Mouse (Mus musculus) stomach, embryonic 15.5 days (tissue): ENCODE results near the gene Sephs1. TPM values are rescaled to one million over a fixed set of nuclear protein-coding genes. Genes with fewer than 3 reads are reported as not detected.

ENCODE experiments used
- ATAC-seq: fragments of 200-750 bp; cut with Nextera tagmentation; 2 replicates; pipeline ENCODE4 v1.8.0; 2017; ENCODE audit warnings: low read depth, moderate number of reproducible peaks, moderate TSS enrichment; ENCODE audit not compliant: insufficient read depth, low FRiP score
- H3K27ac ChIP-seq: fragments of 300-500 bp; sonication (generic); 2 replicates; pipeline ENCODE4 v1.5.1; 2015; ENCODE audit warnings: mild to moderate bottlenecking, inconsistent platforms
- H3K27me3 ChIP-seq: fragments of 300-500 bp; sonication (generic); replicated peaks from 2 replicates; pipeline ENCODE4 v1.6.1; 2015; ENCODE audit warnings: inconsistent platforms
- H3K36me3 ChIP-seq: fragments of 300-500 bp; sonication (generic); 2 replicates; pipeline ENCODE4 v1.6.1; 2015; ENCODE audit warnings: inconsistent platforms
- H3K4me1 ChIP-seq: fragments of 300-500 bp; sonication (generic); 2 replicates; pipeline ENCODE4 v1.6.1; 2015; ENCODE audit warnings: inconsistent platforms
- H3K4me2 ChIP-seq: fragments of 300-500 bp; sonication (generic); 2 replicates; pipeline ENCODE4 v1.6.1; 2015; ENCODE audit warnings: mild to moderate bottlenecking, inconsistent platforms
- H3K4me3 ChIP-seq: fragments of 300-500 bp; sonication (generic); replicated peaks from 2 replicates; pipeline ENCODE4 v1.5.1; 2015; ENCODE audit warnings: inconsistent platforms
- H3K9ac ChIP-seq: fragments of 300-500 bp; sonication (generic); 2 replicates; pipeline ENCODE4 v1.6.1; 2015; ENCODE audit warnings: inconsistent platforms
- H3K9me3 ChIP-seq: fragments of 300-500 bp; sonication (generic); 2 replicates; pipeline ENCODE4 v1.6.1; 2016; ENCODE audit warnings: inconsistent platforms
- WGBS: fragments of 180-500 bp; shearing (Covaris S2); methylation state at CpG from one replicate; pipeline ENCODE4 v1.1.7; 2015; 5-methylcytosine and 5-hydroxymethylcytosine counted together
- polyA plus RNA-seq: library from polyadenylated mRNA; unstranded; fragments of >200 nt; fragmentation: Nextera tagmentation; extraction: Ambion mirVana; gene quantifications from 2 replicates; pipeline ENCODE4 v1.2.1, GENCODE M21; 2015

The Sephs1 gene
- polyA plus RNA-seq, 1 experiment from 2014 or later: 59.8 TPM

DNA sequence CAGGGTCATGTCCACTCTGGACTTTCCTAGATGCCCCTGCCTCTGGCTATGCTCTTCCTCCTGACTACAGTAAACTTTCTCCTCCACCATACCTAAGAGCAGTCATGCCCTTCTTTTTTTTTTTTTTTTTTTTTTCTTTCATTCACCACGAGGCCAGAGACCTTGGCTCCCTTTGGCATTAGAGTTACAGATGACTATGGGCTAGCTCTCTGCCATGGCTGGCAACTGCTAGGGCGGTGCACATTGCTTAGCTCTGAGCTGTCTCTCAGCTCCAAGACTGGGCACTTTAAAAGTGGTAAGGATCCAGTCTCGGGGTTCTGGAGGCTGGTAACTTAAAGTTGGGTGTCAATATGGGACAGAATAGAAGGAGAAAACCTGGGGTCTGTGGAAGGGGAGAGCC is 5.2 kb upstream of the Sephs1 start:
- no peaks in the 10 kb centered on the region for H3K27me3 ChIP-seq
- H3K9me3 ChIP-seq: no peaks in the 10 kb centered on the region
- H3K27ac ChIP-seq: no peak overlapping the region
- WGBS: 68% methylated on average over 3 of the region's 3 CpGs
- H3K36me3 ChIP-seq: no peaks in the 10 kb centered on the region
- H3K4me3 ChIP-seq: no peak overlapping the region
- no peak overlapping the region for H3K9ac ChIP-seq
- peaks cover 5% of the 10 kb centered on the region; the same call in 1 of the 2 replicates for H3K4me1 ChIP-seq
- H3K4me2 ChIP-seq: no peak overlapping the region
- no peak for ATAC-seq

DNA sequence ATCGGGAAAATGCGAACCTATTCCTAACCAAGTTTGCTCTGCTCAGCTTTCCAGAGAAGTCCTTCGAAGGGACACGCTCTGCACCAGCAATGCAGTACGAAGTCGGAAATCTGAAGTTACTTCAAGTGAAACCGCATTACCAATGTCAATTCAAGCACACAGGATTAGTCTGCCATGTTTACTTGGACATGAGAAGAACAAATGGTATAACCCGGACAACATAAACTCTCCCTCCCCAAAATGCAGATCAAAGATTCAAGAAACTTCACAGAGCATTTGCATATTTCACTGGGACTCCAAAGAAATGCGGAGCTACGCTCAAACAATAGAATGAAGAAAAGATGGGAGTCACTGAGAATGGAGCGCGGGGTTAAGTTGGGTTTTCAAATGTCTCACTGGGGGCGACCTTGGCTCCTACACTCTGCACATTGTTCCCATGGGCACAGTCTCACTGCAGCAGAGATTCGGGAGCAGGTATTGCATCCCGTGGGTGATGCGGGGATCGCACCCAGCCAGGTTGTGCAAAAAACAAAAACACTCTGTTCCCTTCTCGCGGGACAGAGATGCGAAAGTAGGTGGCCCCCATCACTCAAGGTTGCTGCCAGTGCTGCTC is 521 bp upstream of the Sephs1 start:
- ATAC-seq: no peak
- Histone ChIP-seq H3K27me3 (no peaks in the 10 kb centered on the region), H3K27ac (peak overlapping the region; percentile 99), H3K9ac (peak overlapping the region; percentile 99), H3K36me3 (peaks cover 2% of the 10 kb centered on the region), H3K4me2 (peak overlapping the region; percentile 83), H3K4me1 (peaks cover 5% of the 10 kb centered on the region; the same call in 1 of the 2 replicates), H3K9me3 (no peaks in the 10 kb centered on the region), H3K4me3 (peak overlapping the region; percentile 97)
- WGBS: 1% methylated on average over 20 of the region's 20 CpGs

DNA sequence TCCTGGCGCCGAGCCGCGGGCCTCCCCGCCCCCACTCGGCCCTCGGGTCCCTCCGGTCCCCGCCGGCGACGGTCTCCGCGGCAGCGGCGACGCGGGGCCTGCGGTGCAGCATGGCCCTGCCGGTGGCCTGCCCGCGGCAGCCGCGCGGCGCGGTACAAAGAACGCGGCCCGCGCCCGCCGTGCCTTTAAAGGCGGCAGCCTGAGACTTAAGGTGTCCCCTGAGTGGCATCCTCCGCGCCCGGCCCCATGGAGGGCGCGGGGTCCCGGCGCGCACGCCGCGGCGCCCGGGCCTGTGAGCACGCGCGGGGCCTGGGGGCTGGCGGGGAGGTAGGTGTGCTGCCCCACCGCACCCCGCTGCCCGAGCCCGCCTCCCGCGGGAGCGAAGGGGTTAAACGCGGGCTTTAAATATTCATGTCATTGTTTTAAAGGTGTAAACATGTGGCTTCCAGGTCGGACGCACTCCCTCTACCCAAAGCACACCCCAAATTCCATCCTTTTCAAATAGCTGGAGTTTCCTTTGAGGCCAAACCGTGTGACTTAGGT is 956 bp downstream of the Sephs1 start:
- H3K4me1 ChIP-seq: peaks cover 5% of the 10 kb centered on the region; the same call in 1 of the 2 replicates
- peak overlapping the region; percentile 97 for H3K4me3 ChIP-seq
- no peaks in the 10 kb centered on the region for H3K9me3 ChIP-seq
- under 1% methylated on average over 53 of the region's 63 CpGs for WGBS
- peaks cover 16% of the 10 kb centered on the region for H3K36me3 ChIP-seq
- H3K27ac ChIP-seq: peak overlapping the region; percentile 99
- no peaks in the 10 kb centered on the region for H3K27me3 ChIP-seq
- H3K9ac ChIP-seq: peak overlapping the region; percentile 99
- ATAC-seq: peak; percentile 27
- peak overlapping the region; percentile 83 for H3K4me2 ChIP-seq

DNA sequence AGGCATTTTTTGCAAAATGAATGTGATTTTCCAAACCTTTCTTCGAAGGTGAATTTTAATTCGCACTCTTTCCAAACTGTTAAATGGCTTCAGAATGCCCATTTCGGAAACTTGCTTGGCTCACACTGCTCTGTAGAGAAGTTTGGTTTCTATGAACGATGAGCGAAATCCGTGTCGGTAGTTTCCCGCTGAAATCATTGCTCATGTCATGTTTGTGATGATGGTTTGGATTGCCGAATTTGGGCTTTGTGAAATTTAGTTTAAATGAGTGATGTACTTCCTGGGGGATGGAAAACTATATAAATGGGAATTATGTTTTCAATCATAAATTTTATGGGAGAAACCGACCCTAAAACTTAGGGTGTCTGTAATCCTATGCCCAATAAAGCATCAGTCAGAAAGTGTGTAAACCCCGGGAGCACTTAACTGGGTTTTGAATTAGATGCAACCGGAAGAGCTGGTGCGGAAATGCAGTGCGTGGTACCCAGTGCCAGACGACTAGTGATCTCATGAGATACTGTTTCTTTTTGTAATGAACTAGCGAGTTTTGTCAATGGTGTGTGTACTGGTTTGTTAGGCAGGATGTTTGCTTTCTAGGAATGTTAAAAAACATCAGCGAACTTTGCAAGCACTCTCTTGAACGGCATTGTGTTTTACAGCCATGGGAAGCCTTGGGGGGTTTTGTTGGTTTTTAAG is 1.8 kb downstream of the Sephs1 start:
- Histone ChIP-seq H3K36me3 (peaks cover 24% of the 10 kb centered on the region), H3K4me2 (peak overlapping the region; percentile 83), H3K27ac (peak overlapping the region; percentile 99), H3K27me3 (no peaks in the 10 kb centered on the region), H3K9ac (no peak overlapping the region), H3K4me1 (peaks cover 5% of the 10 kb centered on the region; the same call in 1 of the 2 replicates), H3K4me3 (peak overlapping the region; percentile 97), H3K9me3 (no peaks in the 10 kb centered on the region)
- no peak for ATAC-seq
- 2% methylated on average over 18 of the region's 18 CpGs for WGBS

DNA sequence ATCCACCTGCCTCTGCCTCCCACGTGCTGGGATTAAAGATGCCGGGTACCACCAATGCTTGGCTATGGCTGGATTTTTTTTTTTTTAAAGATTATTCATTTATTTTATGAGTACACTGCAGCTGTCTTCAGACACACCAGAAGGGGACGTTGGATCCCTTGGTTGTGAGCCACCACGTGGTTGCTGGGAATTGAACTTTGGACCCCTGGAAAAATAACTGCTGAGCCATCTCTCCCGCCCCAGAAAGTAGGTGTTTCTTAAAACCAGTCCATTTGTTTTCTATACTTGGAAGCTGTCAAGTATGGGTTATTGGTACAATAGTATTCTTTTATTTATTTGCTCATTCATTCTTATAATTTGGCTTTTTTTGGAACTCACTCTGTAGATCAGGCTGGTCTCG is 5.5 kb downstream of the Sephs1 start:
- no peaks in the 10 kb centered on the region for H3K27me3 ChIP-seq
- no peaks in the 10 kb centered on the region for H3K9me3 ChIP-seq
- ATAC-seq: no peak
- H3K9ac ChIP-seq: no peak overlapping the region
- no peaks in the 10 kb centered on the region; the same call in 1 of the 2 replicates for H3K4me1 ChIP-seq
- H3K27ac ChIP-seq: no peak overlapping the region
- H3K4me2 ChIP-seq: no peak overlapping the region
- no peak overlapping the region for H3K4me3 ChIP-seq
- WGBS: 86% methylated on average over 6 of the region's 6 CpGs
- peaks cover 35% of the 10 kb centered on the region for H3K36me3 ChIP-seq

DNA sequence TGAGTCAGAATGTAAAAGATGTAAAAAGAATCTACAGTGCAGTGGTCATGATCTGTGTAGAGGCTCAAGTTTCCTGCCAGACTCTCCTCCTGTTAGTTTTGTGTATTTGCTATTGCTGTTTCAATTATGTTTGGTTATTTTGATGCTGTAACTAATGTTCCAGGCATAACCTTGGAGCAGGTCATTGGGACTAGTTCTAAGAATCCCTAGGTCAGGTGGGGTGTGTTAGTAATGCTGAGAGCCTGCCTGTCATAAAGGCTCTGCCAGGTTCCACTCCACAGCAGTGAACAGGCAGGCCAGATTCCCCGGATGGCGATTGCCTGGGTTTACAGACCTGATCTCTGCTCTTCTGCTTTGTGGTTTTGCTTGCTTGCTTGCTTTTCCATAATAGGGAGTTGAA is 14.2 kb downstream of the Sephs1 start:
- no peak overlapping the region for H3K27ac ChIP-seq
- ATAC-seq: no peak
- no peak overlapping the region for H3K4me3 ChIP-seq
- no peaks in the 10 kb centered on the region for H3K9me3 ChIP-seq
- H3K36me3 ChIP-seq: peaks cover 37% of the 10 kb centered on the region
- no peaks in the 10 kb centered on the region for H3K4me1 ChIP-seq
- H3K27me3 ChIP-seq: no peaks in the 10 kb centered on the region
- H3K4me2 ChIP-seq: no peak overlapping the region
- WGBS: 81% methylated on average over 2 of the region's 2 CpGs
- H3K9ac ChIP-seq: no peak overlapping the region

DNA sequence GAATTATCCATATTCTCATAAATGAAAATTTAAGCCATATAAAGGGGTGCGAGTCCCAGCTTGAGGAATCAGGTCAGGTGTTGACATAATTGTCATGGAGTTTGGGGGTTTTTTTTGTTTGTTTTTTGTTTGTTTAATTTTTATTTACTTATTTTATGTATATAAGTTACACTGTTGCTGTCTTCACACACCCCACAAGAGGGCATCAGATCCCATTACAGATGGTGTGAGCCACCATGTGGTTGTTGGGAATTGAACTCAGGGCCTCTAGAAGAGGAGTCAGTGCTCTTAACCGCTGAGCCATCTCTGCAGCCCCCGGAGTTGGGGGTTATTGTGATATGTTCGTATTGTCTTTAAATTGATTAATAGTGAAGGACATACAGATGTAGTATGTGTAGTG is 15.6 kb downstream of the Sephs1 start:
- WGBS: 96% methylated on average over 4 of the region's 4 CpGs
- H3K4me3 ChIP-seq: no peak overlapping the region
- ATAC-seq: no peak

DNA sequence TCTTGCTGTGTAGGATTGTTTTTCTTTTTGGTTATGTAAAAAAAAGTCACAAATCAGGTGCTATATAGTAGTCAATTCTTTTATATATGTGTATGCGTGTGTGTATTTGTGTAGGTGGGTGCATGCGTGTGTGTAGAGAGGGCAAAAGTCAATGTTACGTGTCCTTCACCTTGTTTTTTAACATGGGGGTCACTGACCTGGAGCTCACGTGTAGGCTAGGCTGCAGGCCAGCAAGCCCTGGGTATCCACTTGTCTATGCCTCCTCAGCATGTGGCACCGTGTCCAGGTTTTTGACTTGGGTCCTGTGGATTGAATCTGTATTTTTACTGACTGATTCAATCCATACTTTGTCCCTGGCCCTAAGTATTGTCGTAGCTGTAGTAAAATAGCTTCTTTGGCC is 19.3 kb downstream of the Sephs1 start:
- Histone ChIP-seq H3K4me2 (no peak overlapping the region), H3K27ac (no peak overlapping the region), H3K9ac (no peak overlapping the region), H3K36me3 (peaks cover 40% of the 10 kb centered on the region), H3K9me3 (no peaks in the 10 kb centered on the region), H3K4me3 (no peak overlapping the region), H3K27me3 (no peaks in the 10 kb centered on the region), H3K4me1 (no peaks in the 10 kb centered on the region)
- ATAC-seq: no peak
- WGBS: 89% methylated on average over 6 of the region's 6 CpGs

More for the DNA sequence above, 15.6 kb downstream of the Sephs1 start:
- no peak overlapping the region for H3K4me2 ChIP-seq
- peaks cover 38% of the 10 kb centered on the region for H3K36me3 ChIP-seq
- H3K4me1 ChIP-seq: no peaks in the 10 kb centered on the region
- H3K27me3 ChIP-seq: no peaks in the 10 kb centered on the region
- no peak overlapping the region for H3K27ac ChIP-seq
- H3K9me3 ChIP-seq: no peaks in the 10 kb centered on the region
- H3K9ac ChIP-seq: no peak overlapping the region

DNA sequence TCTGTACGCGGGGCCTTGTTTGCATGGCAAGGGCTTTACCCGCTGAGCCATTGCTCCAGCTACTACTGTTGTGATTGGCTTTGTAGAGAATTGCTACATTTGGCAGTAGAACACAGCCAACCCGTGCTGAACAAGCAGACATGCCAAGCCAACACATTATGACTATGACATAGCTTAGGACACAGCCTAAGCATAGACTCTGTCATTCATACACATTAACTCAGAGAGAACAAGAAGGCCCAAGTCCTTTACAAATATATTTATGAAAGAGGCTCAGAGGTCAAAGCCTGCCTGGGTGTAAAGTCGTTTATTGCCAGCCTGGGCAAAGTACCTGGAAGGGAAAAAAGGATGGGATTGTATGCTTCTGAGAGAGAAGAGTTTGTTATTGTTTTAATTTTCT is 21.0 kb downstream of the Sephs1 start:
- no peak overlapping the region for H3K9ac ChIP-seq
- H3K36me3 ChIP-seq: peaks cover 49% of the 10 kb centered on the region
- H3K4me2 ChIP-seq: no peak overlapping the region
- H3K27ac ChIP-seq: no peak overlapping the region
- no peaks in the 10 kb centered on the region for H3K27me3 ChIP-seq
- H3K4me3 ChIP-seq: no peak overlapping the region
- no peaks in the 10 kb centered on the region for H3K9me3 ChIP-seq
- WGBS: 91% methylated on average over 5 of the region's 5 CpGs
- no peaks in the 10 kb centered on the region for H3K4me1 ChIP-seq
- ATAC-seq: no peak

DNA sequence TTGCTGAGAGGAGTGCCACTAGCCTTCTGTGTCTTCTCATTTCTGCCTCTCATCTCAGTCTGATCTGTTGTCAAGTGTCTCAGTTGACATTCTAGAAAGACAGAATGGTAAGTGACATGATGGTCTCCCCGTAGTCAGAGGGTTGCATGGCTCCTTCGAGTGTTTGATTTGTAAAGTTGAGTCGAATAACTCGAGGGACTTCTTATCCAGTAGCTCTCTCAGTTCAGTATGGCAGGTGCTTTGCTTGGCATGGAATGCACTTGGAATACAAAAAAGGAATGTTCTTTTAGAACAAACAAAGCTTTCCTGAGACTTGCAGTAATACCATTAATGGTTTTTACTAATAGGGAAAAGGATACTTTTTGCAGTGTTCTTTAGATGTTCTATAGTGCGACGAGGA is 25.8 kb downstream of the Sephs1 start:
- H3K4me2 ChIP-seq: no peak overlapping the region
- H3K27ac ChIP-seq: no peak overlapping the region
- no peak overlapping the region for H3K9ac ChIP-seq
- H3K4me3 ChIP-seq: no peak overlapping the region
- H3K9me3 ChIP-seq: no peaks in the 10 kb centered on the region
- H3K4me1 ChIP-seq: no peaks in the 10 kb centered on the region
- ATAC-seq: no peak
- peaks cover 27% of the 10 kb centered on the region; the same call in 1 of the 2 replicates for H3K36me3 ChIP-seq
- 89% methylated on average over 6 of the region's 6 CpGs for WGBS
- H3K27me3 ChIP-seq: no peaks in the 10 kb centered on the region

DNA sequence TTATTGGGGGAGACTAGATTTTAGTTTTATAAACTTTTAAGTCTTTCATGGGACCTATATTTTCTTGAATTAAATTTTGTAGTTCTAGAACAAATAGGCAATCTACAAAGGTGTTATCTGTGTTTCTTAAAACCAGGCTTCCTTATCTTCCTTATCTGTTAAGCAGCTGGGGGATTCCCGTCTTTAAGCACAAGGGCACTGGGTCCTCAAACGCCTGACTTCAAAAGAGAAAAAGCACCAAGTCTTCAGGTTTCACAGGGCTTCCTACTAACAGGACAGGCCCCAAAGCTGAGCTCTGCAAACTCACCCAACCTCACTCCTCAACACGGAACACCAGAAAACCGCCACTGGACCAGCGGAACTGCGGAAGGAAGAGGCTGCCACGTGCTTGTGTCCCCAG is 26.6 kb downstream of the Sephs1 start:
- no peak for ATAC-seq
- Histone ChIP-seq H3K27me3 (no peaks in the 10 kb centered on the region), H3K4me3 (no peak overlapping the region), H3K9ac (no peak overlapping the region), H3K4me2 (no peak overlapping the region), H3K4me1 (no peaks in the 10 kb centered on the region), H3K27ac (no peak overlapping the region), H3K9me3 (peaks cover 5% of the 10 kb centered on the region; the same call in 1 of the 2 replicates), H3K36me3 (peaks cover 23% of the 10 kb centered on the region; the same call in 1 of the 2 replicates)
- WGBS: 73% methylated on average over 7 of the region's 7 CpGs

DNA sequence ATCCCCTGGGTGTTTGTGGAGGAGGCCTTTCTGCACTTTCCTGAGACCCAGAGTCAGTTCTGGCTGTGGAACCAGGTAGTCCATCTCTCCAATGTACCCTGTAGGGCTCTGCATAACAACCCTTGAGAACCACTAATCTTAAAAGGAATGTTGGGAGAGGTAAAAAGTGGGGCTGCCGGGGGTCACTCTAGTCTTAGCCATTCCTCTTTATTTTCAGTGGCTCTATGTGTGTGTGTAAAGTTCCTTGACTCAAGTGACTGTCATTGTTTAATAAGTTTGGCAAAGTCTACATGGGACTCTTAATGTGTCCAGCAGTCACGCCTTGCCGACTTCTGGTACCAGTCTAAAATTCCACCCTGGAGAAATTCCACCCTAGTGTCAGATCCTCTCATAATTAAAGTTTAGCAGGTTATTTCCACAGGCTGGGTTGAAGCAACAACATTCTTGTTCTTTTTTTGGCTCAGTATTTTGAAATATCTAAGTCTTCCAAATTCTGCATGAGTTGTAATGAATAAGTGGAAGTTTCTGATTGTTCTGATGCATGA is 27.5 kb downstream of the Sephs1 start:
- peaks cover 5% of the 10 kb centered on the region; the same call in 1 of the 2 replicates for H3K9me3 ChIP-seq
- H3K27ac ChIP-seq: no peak overlapping the region
- no peak for ATAC-seq
- no peaks in the 10 kb centered on the region for H3K27me3 ChIP-seq
- no peak overlapping the region for H3K4me3 ChIP-seq
- no peak overlapping the region for H3K9ac ChIP-seq
- no peak overlapping the region for H3K4me2 ChIP-seq
- peaks cover 23% of the 10 kb centered on the region; the same call in 1 of the 2 replicates for H3K36me3 ChIP-seq
- 87% methylated on average over 3 of the region's 3 CpGs for WGBS
- H3K4me1 ChIP-seq: no peaks in the 10 kb centered on the region
